Mouse (Mus musculus) embryonic facial prominence, embryonic 11.5 days (tissue): ENCODE results near the gene Ccnd1. TPM values are rescaled to one million over a fixed set of nuclear protein-coding genes. Genes with fewer than 3 reads are reported as not detected.

Experiments
- ATAC-seq: fragments of 200-750 bp; cut with Nextera tagmentation; replicated peaks from 2 replicates; pipeline ENCODE4 v1.8.0; 2017; ENCODE audit warnings: low read depth; ENCODE audit not compliant: insufficient number of reproducible peaks, low FRiP score, low TSS enrichment
- DNase-seq: peaks from one replicate; pipeline ENCODE4 v3.0.0-alpha.2; 2015; ENCODE audit warnings: low spot score
- H3K27ac ChIP-seq: fragments of 300-500 bp; sonication (generic); replicated peaks from 2 replicates; pipeline ENCODE4 v1.5.1; 2014; ENCODE audit warnings: mild to moderate bottlenecking, low read depth, low read length, control low read depth
- H3K27me3 ChIP-seq: fragments of 300-500 bp; sonication (generic); 2 replicates; pipeline ENCODE4 v1.6.1; 2014; ENCODE audit warnings: mild to moderate bottlenecking, low read length, moderate library complexity, mixed read lengths; ENCODE audit not compliant: control insufficient read depth, insufficient read depth
- H3K36me3 ChIP-seq: fragments of 300-500 bp; sonication (generic); replicated peaks from 2 replicates; pipeline ENCODE4 v1.6.1; 2014; ENCODE audit warnings: low read depth, mild to moderate bottlenecking, low read length, moderate library complexity, mixed read lengths; ENCODE audit not compliant: control insufficient read depth, insufficient read depth
- H3K4me1 ChIP-seq: fragments of 300-500 bp; sonication (generic); 2 replicates; pipeline ENCODE4 v1.6.1; 2014; ENCODE audit warnings: low read length, mixed read lengths; ENCODE audit not compliant: control insufficient read depth, insufficient read depth
- H3K4me2 ChIP-seq: fragments of 300-500 bp; sonication (generic); 2 replicates; pipeline ENCODE4 v1.6.1; 2014; ENCODE audit warnings: low read depth, mild to moderate bottlenecking, control low read depth, low read length, moderate library complexity
- H3K4me3 ChIP-seq: fragments of 300-500 bp; sonication (generic); 2 replicates; pipeline ENCODE4 v1.5.1; 2014; ENCODE audit warnings: low read depth, low read length, control low read depth
- H3K9ac ChIP-seq: fragments of 300-500 bp; sonication (generic); replicated peaks from 2 replicates; pipeline ENCODE4 v1.6.1; 2014; ENCODE audit warnings: mild to moderate bottlenecking, control low read depth, low read length
- H3K9me3 ChIP-seq: fragments of 300-500 bp; sonication (generic); replicated peaks from 2 replicates; pipeline ENCODE4 v1.6.1; 2016; ENCODE audit warnings: mild to moderate bottlenecking, low read length, inconsistent platforms, mixed read lengths; ENCODE audit not compliant: control insufficient read depth
- WGBS: fragments of 180-500 bp; shearing (Covaris S2); extraction: QIAGEN DNeasy Blood & Tissue Kit; methylation state at CpG from one replicate; pipeline ENCODE4 v1.1.7; 2014; 5-methylcytosine and 5-hydroxymethylcytosine counted together
- polyA plus RNA-seq: library from polyadenylated mRNA; unstranded; fragments of >200 nt; fragmentation: Nextera tagmentation; extraction: Ambion mirVana; gene quantifications from 2 replicates; pipeline ENCODE4 v1.2.1, GENCODE M21; 2014

Gene Ccnd1
- polyA plus RNA-seq, 1 experiment from 2014 or later, result 223 TPM

- Histone ChIP-seq H3K4me3 (no peak overlapping the region), H3K9me3 (no peaks in the 10 kb centered on the region), H3K27ac (no peak overlapping the region), H3K4me2 (no peak overlapping the region), H3K4me1 (peaks cover 4% of the 10 kb centered on the region; the same call in 1 of the 2 replicates), H3K36me3 (peaks cover 8% of the 10 kb centered on the region), H3K9ac (no peak overlapping the region), H3K27me3 (no peaks in the 10 kb centered on the region)
- 90% methylated on average over 8 of the region's 8 CpGs for WGBS
- DNase-seq (no peak), ATAC-seq (no peak)
Observed at GRCm38 (mm10) chr7:144929506-144929905, 10.2 kb downstream of the Ccnd1 start.

GRCm38 (mm10) chr7:144928889-144929210 is 10.9 kb downstream of the Ccnd1 start:
- WGBS, result 81% methylated on average over 6 of the region's 6 CpGs
- H3K27me3 ChIP-seq, result no peaks in the 10 kb centered on the region
- ATAC-seq (no peak), DNase-seq (no peak)
- H3K9ac ChIP-seq, result no peak overlapping the region
- H3K4me3 ChIP-seq, result no peak overlapping the region
- H3K4me1 ChIP-seq, result peaks cover 4% of the 10 kb centered on the region; the same call in 1 of the 2 replicates
- H3K4me2 ChIP-seq, result no peak overlapping the region
- H3K27ac ChIP-seq, result no peak overlapping the region
- no peaks in the 10 kb centered on the region for H3K9me3 ChIP-seq
- H3K36me3 ChIP-seq, result peaks cover 7% of the 10 kb centered on the region

- Histone ChIP-seq H3K27me3 (no peaks in the 10 kb centered on the region), H3K27ac (no peak overlapping the region), H3K4me3 (no peak overlapping the region), H3K9ac (no peak overlapping the region), H3K4me1 (peaks cover 4% of the 10 kb centered on the region; the same call in 1 of the 2 replicates), H3K36me3 (peaks cover 3% of the 10 kb centered on the region), H3K9me3 (no peaks in the 10 kb centered on the region), H3K4me2 (no peak overlapping the region)
- ATAC-seq, result no peak
- 82% methylated on average over 4 of the region's 4 CpGs for WGBS
- no peak for DNase-seq
Observed at GRCm38 (mm10) chr7:144928009-144928888, 11.5 kb downstream of the Ccnd1 start.

GRCm38 (mm10) chr7:144927591-144927990 is 12.1 kb downstream of the Ccnd1 start:
- H3K27me3 ChIP-seq, result no peaks in the 10 kb centered on the region
- H3K9me3 ChIP-seq, result no peaks in the 10 kb centered on the region
- WGBS, result 87% methylated on average over 2 of the region's 2 CpGs
- H3K27ac ChIP-seq, result no peak overlapping the region
- H3K36me3 ChIP-seq, result peaks cover 3% of the 10 kb centered on the region; the same call in 1 of the 2 replicates
- no peak overlapping the region for H3K9ac ChIP-seq
- peaks cover 3% of the 10 kb centered on the region; the same call in 1 of the 2 replicates for H3K4me1 ChIP-seq
- no peak overlapping the region for H3K4me3 ChIP-seq
- ATAC-seq, result no peak
- no peak overlapping the region for H3K4me2 ChIP-seq
- no peak for DNase-seq

- WGBS, result 81% methylated on average over 1 of the region's 1 CpGs
- Histone ChIP-seq H3K4me3 (no peak overlapping the region), H3K27ac (no peak overlapping the region), H3K36me3 (no peaks in the 10 kb centered on the region; the same call in 1 of the 2 replicates), H3K27me3 (no peaks in the 10 kb centered on the region), H3K9ac (no peak overlapping the region), H3K4me2 (no peak overlapping the region), H3K9me3 (no peaks in the 10 kb centered on the region), H3K4me1 (no peaks in the 10 kb centered on the region; the same call in none of the 2 replicates)
- no peak for ATAC-seq
- no peak for DNase-seq
Observed at GRCm38 (mm10) chr7:144918823-144919222, 20.9 kb downstream of the Ccnd1 start.

GRCm38 (mm10) chr7:144914948-144915750 is 24.6 kb downstream of the Ccnd1 start, which contains the start of gene LTO1:
TSS of gene LTO1 (plus strand) at chr7:144915100.
- Histone ChIP-seq H3K4me2 (peak within 1 kb of the TSS; percentile 90), H3K27me3 (no peaks in the 10 kb centered on the region), H3K9ac (peak within 1 kb of the TSS; percentile 70), H3K36me3 (no peaks in the 10 kb centered on the region; the same call in 1 of the 2 replicates), H3K27ac (peak within 1 kb of the TSS; percentile 32; the same call in 1 of the 2 replicates), H3K9me3 (no peaks in the 10 kb centered on the region), H3K4me1 (no peaks in the 10 kb centered on the region; the same call in none of the 2 replicates), H3K4me3 (peak within 1 kb of the TSS; percentile 61)
- DNase-seq, result peak; percentile 95
- peak; percentile 89 for ATAC-seq
- under 1% methylated on average over 55 of the region's 55 CpGs for WGBS

GRCm38 (mm10) chr7:144914296-144914947 is 25.3 kb downstream of the Ccnd1 start:
- no peaks in the 10 kb centered on the region for H3K27me3 ChIP-seq
- H3K4me2 ChIP-seq, result peak overlapping the region; percentile 55
- H3K4me3 ChIP-seq, result peak overlapping the region; percentile 61
- peak overlapping the region; percentile 70 for H3K9ac ChIP-seq
- no peaks in the 10 kb centered on the region; the same call in none of the 2 replicates for H3K4me1 ChIP-seq
- 8% methylated on average over 17 of the region's 17 CpGs for WGBS
- no peaks in the 10 kb centered on the region for H3K9me3 ChIP-seq
- DNase-seq, result no peak
- ATAC-seq, result peak; percentile 93
- H3K27ac ChIP-seq, result peak overlapping the region; percentile 32; the same call in 1 of the 2 replicates
- H3K36me3 ChIP-seq, result no peaks in the 10 kb centered on the region; the same call in 1 of the 2 replicates
